Mouse (Mus musculus) stomach, postnatal 0 days (tissue): ENCODE data around the gene Cpm. TPM values are rescaled to one million over a fixed set of nuclear protein-coding genes. Genes with fewer than 3 reads are reported as not detected.
"Not testable (repeated sequence)": the region's sequence is repeated elsewhere in the genome, so short reads cannot be mapped to it uniquely, and the experiment has no call there.

ENCODE experiments used
- ATAC-seq: fragments of 200-750 bp; cut with Nextera tagmentation; 2 replicates; pipeline ENCODE4 v1.8.0; 2017; ENCODE audit not compliant: low FRiP score, low TSS enrichment
- DNase-seq: peaks from one replicate; pipeline ENCODE4 v3.0.0-alpha.2; 2016; ENCODE audit warnings: low spot score
- H3K27ac ChIP-seq: fragments of 300-500 bp; sonication (generic); replicated peaks from 2 replicates; pipeline ENCODE4 v1.5.1; 2014; ENCODE audit warnings: mild to moderate bottlenecking, control low read depth
- H3K27me3 ChIP-seq: fragments of 300-500 bp; sonication (generic); 2 replicates; pipeline ENCODE4 v1.6.1; 2014; ENCODE audit warnings: low read length; ENCODE audit not compliant: control insufficient read depth, insufficient read depth
- H3K36me3 ChIP-seq: fragments of 300-500 bp; sonication (generic); 2 replicates; pipeline ENCODE4 v1.6.1; 2014; ENCODE audit warnings: low read length, mixed read lengths; ENCODE audit not compliant: control insufficient read depth, insufficient read depth
- H3K4me1 ChIP-seq: fragments of 300-500 bp; sonication (generic); replicated peaks from 2 replicates; pipeline ENCODE4 v1.6.1; 2014; ENCODE audit warnings: antibody characterized with exemption; ENCODE audit not compliant: control insufficient read depth, insufficient read depth
- H3K4me2 ChIP-seq: fragments of 300-500 bp; sonication (generic); replicated peaks from 2 replicates; pipeline ENCODE4 v1.6.1; 2014; ENCODE audit warnings: low read depth, mild to moderate bottlenecking, control low read depth, moderate library complexity
- H3K4me3 ChIP-seq: fragments of 300-500 bp; sonication (generic); 2 replicates; pipeline ENCODE4 v1.5.1; 2014; ENCODE audit warnings: low read depth, low read length, control low read depth
- H3K9ac ChIP-seq: fragments of 300-500 bp; sonication (generic); 2 replicates; pipeline ENCODE4 v1.6.1; 2014; ENCODE audit warnings: mild to moderate bottlenecking, low read length, control low read depth, mixed read lengths
- H3K9me3 ChIP-seq: fragments of 300-500 bp; sonication (generic); 2 replicates; pipeline ENCODE4 v1.6.1; 2016; ENCODE audit warnings: low read length; ENCODE audit not compliant: control insufficient read depth
- CTCF ChIP-seq: IDR thresholded peaks from 2 replicates; pipeline ENCODE4 v1.5.1; 2016; ENCODE audit warnings: antibody characterized with exemption, low read depth, mild to moderate bottlenecking, moderate library complexity
- EP300 ChIP-seq: optimal IDR thresholded peaks from 2 replicates; pipeline ENCODE3; 2016; ENCODE audit warnings: antibody characterized with exemption
- WGBS: fragments of 180-500 bp; shearing (Covaris S2); extraction: QIAGEN DNeasy Blood & Tissue Kit; methylation state at CpG from one replicate; pipeline ENCODE4 v1.1.7; 2014; 5-methylcytosine and 5-hydroxymethylcytosine counted together
- polyA plus RNA-seq: library from polyadenylated mRNA; unstranded; fragments of >200 nt; fragmentation: Nextera tagmentation; extraction: Ambion mirVana; gene quantifications from 2 replicates; pipeline ENCODE4 v1.2.1, GENCODE M21; 2015

Gene Cpm
- polyA plus RNA-seq, 1 experiment from 2014 or later = 22.9 TPM

- Histone ChIP-seq H3K9ac (no peak overlapping the region), H3K4me1 (no peaks in the 10 kb centered on the region), H3K36me3 (no peaks in the 10 kb centered on the region), H3K4me3 (no peak overlapping the region), H3K27me3 (no peaks in the 10 kb centered on the region), H3K27ac (no peak overlapping the region), H3K4me2 (no peak overlapping the region), H3K9me3 (no peaks in the 10 kb centered on the region)
- TF ChIP-seq EP300 (no peak), CTCF (no peak)
- WGBS = 67% methylated on average over 9 of the region's 9 CpGs
- ATAC-seq (no peak), DNase-seq (no peak)
These were observed 33.0 kb upstream of the Cpm start for GRCm38 (mm10) chr10:117596165-117596735.

DNA sequence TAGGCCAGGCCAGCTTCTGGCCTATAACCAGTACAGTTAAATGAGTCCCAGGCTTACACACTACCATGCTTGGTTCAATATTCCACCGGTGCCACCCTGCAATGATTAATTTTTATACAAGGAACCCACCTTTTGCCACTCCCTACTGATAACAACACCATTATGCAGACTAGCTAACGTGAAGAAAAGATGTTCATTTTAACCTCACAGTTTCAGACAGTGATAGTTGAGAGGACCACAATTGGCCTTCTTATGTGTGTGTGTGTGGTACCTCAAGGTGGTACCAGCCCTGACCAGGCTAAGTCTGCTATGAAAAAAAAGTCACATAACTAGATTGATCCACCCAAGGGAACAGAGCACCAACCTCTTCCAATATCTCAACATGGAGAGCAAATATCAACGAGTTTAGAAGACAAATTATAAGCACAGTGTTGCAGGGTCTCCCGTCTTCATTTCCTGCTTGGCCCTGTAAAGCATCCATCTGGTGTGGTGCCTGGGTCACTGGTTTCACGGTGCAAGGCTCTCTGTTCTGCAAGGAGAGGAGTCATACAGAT lies 32.5 kb upstream of the Cpm start:
- DNase-seq (no peak), ATAC-seq (peak; percentile 40; the same call in 1 of the 2 replicates)
- H3K4me2 ChIP-seq = no peak overlapping the region
- H3K4me1 ChIP-seq = no peaks in the 10 kb centered on the region
- no peaks in the 10 kb centered on the region for H3K27me3 ChIP-seq
- WGBS = 49% methylated on average over 5 of the region's 5 CpGs
- no peaks in the 10 kb centered on the region for H3K9me3 ChIP-seq
- no peak overlapping the region for H3K9ac ChIP-seq
- no peak overlapping the region for H3K27ac ChIP-seq
- no peak for TF ChIP-seq CTCF
- TF ChIP-seq EP300 = no peak
- no peaks in the 10 kb centered on the region for H3K36me3 ChIP-seq
- no peak overlapping the region for H3K4me3 ChIP-seq

DNA sequence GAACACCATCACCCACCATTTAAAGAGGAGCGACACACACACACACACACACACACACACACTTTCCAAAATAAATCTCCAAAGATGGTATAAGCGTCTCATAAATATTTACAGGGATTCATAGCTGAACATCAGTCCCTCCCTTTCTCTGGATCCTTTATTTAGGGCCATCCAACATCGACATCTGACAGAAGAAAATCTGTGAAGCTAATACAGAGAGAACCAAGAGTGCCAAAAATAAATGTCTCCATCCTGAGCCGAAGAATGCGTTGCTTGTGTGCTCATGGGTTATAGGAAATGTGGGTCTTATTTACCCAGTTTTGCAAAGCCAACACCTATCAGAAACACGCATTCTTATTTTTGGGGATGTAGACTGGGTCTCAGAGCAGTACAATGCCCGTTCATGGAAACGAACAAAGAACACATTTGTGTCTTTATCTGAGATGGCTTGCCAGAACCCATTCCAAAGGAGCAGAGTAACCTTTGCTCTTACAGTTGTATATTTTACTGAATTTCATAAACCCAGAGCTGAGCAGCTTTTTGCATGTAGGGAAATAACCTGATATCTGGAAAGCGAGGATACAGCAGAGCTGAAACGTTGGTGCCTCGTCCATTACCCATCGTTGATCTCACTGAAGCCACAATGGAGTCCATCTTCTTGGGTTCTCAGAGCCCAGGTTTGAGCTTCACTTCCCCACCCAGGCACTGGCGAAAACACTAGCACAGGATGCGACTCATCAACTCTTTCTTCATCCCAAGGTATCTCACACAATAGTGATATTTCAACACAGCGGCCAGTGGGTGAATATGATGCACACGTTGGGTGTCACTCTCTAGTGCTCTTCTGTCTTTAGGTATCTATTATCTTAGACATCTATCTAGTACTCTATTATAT lies 31.7 kb upstream of the Cpm start:
- DNase-seq, H3K4me3 ChIP-seq, H3K27ac ChIP-seq, H3K4me2 ChIP-seq, ATAC-seq, H3K4me1 ChIP-seq, H3K9ac ChIP-seq, H3K27me3 ChIP-seq, H3K9me3 ChIP-seq, H3K36me3 ChIP-seq: not testable (repeated sequence)
- 76% methylated on average over 16 of the region's 16 CpGs for WGBS

- WGBS = 86% methylated on average over 10 of the region's 10 CpGs
- no peak for DNase-seq
- H3K36me3 ChIP-seq = no peaks in the 10 kb centered on the region
- no peak for ATAC-seq
- H3K27me3 ChIP-seq = no peaks in the 10 kb centered on the region
- TF ChIP-seq CTCF (no peak), EP300 (no peak)
- H3K4me3 ChIP-seq = no peak overlapping the region
- H3K27ac ChIP-seq = no peak overlapping the region
- H3K4me2 ChIP-seq = no peak overlapping the region
- no peaks in the 10 kb centered on the region for H3K4me1 ChIP-seq
- H3K9ac ChIP-seq = no peak overlapping the region
- no peaks in the 10 kb centered on the region for H3K9me3 ChIP-seq
These were observed 30.9 kb upstream of the Cpm start for GRCm38 (mm10) chr10:117598266-117598950.

- not testable (repeated sequence) for ATAC-seq, H3K9ac ChIP-seq
- 90% methylated on average over 8 of the region's 8 CpGs for WGBS
These were observed 30.2 kb upstream of the Cpm start for GRCm38 (mm10) chr10:117598951-117599572.

More at GRCm38 (mm10) chr10:117598951-117599572, 30.2 kb upstream of the Cpm start:
- H3K4me1 ChIP-seq, H3K27me3 ChIP-seq, H3K27ac ChIP-seq, H3K36me3 ChIP-seq, H3K9me3 ChIP-seq, H3K4me2 ChIP-seq, H3K4me3 ChIP-seq: not testable (repeated sequence)
- DNase-seq = peak; percentile 33
